Mouse (Mus musculus) embryonic fibroblast, embryonic 13.5 days (primary cell): ENCODE measurements around the gene Tmem108. TPM values are rescaled to one million over a fixed set of nuclear protein-coding genes. Genes with fewer than 3 reads are reported as not detected.

Experiments used
- H3K27ac ChIP-seq: 2 replicates; pipeline ENCODE4 v1.5.1; 2012; ENCODE audit warnings: low read length, control low read depth, inconsistent platforms; ENCODE audit not compliant: insufficient read depth
- H3K4me1 ChIP-seq: 2 replicates; pipeline ENCODE4 v1.6.1; 2011; ENCODE audit warnings: low read length; ENCODE audit not compliant: control insufficient read depth, insufficient read depth
- H3K4me3 ChIP-seq: 2 replicates; pipeline ENCODE4 v1.5.1; 2011; ENCODE audit warnings: mild to moderate bottlenecking, control low read depth, low read length; ENCODE audit not compliant: insufficient read depth
- CTCF ChIP-seq: IDR thresholded peaks from 2 replicates; pipeline ENCODE4 v1.5.1; 2011; ENCODE audit warnings: mild to moderate bottlenecking, control low read depth, low read length, moderate library complexity, borderline replicate concordance; ENCODE audit not compliant: insufficient read depth
- POLR2A ChIP-seq: IDR thresholded peaks from 2 replicates; pipeline ENCODE4 v1.6.1; 2011; ENCODE audit warnings: low read depth, mild to moderate bottlenecking, control low read depth, low read length, moderate library complexity
- polyA plus RNA-seq: library from polyadenylated mRNA; stranded (reverse); fragments of >200 nt; gene quantifications from 2 replicates; pipeline ENCODE4 v1.2.4, GENCODE M21; 2011; ENCODE audit warnings: low read depth; ENCODE audit not compliant: missing spikeins, insufficient read length

The Tmem108 gene
- polyA plus RNA-seq, 1 experiment = 2.6 TPM

GRCm38 (mm10) chr9:103494346-103495020 lies 267.2 kb downstream of the Tmem108 start:
- no peaks in the 10 kb centered on the region for H3K4me1 ChIP-seq
- no peak overlapping the region for H3K27ac ChIP-seq

GRCm38 (mm10) chr9:103491985-103492384 lies 269.7 kb downstream of the Tmem108 start:
- TF ChIP-seq CTCF (no peak), POLR2A (no peak)
- Histone ChIP-seq H3K4me3 (no peak overlapping the region), H3K27ac (no peak overlapping the region), H3K4me1 (no peaks in the 10 kb centered on the region)

More at GRCm38 (mm10) chr9:103494346-103495020, 267.2 kb downstream of the Tmem108 start:
- H3K4me3 ChIP-seq = no peak overlapping the region
- TF ChIP-seq POLR2A (no peak), CTCF (peak; percentile 98)

- Histone ChIP-seq H3K27ac (no peak overlapping the region), H3K4me1 (no peaks in the 10 kb centered on the region), H3K4me3 (no peak overlapping the region)
- TF ChIP-seq POLR2A (no peak), CTCF (peak; percentile 79)
Measured at GRCm38 (mm10) chr9:103490439-103490838, 271.2 kb downstream of the Tmem108 start.

GRCm38 (mm10) chr9:103489883-103490282 lies 271.8 kb downstream of the Tmem108 start:
- no peak overlapping the region for H3K4me3 ChIP-seq
- no peaks in the 10 kb centered on the region for H3K4me1 ChIP-seq
- TF ChIP-seq POLR2A (no peak), CTCF (no peak)
- no peak overlapping the region for H3K27ac ChIP-seq

GRCm38 (mm10) chr9:103489096-103489495 lies 272.5 kb downstream of the Tmem108 start:
- Histone ChIP-seq H3K4me1 (no peaks in the 10 kb centered on the region), H3K27ac (no peak overlapping the region), H3K4me3 (no peak overlapping the region)
- TF ChIP-seq CTCF (no peak), POLR2A (no peak)

- Histone ChIP-seq H3K4me3 (no peak overlapping the region), H3K4me1 (no peaks in the 10 kb centered on the region), H3K27ac (no peak overlapping the region)
- TF ChIP-seq POLR2A (no peak), CTCF (no peak)
Measured at GRCm38 (mm10) chr9:103486262-103486661, 275.4 kb downstream of the Tmem108 start.

GRCm38 (mm10) chr9:103485606-103486005 lies 276.0 kb downstream of the Tmem108 start:
- TF ChIP-seq CTCF (no peak), POLR2A (no peak)
- no peaks in the 10 kb centered on the region; the same call in 1 of the 2 replicates for H3K4me1 ChIP-seq
- no peak overlapping the region for H3K4me3 ChIP-seq
- no peak overlapping the region for H3K27ac ChIP-seq

GRCm38 (mm10) chr9:103480603-103481220 lies 280.9 kb downstream of the Tmem108 start:
- TF ChIP-seq POLR2A = no peak
- no peak for TF ChIP-seq CTCF
- H3K4me1 ChIP-seq = no peaks in the 10 kb centered on the region; the same call in 1 of the 2 replicates
- H3K4me3 ChIP-seq = no peak overlapping the region
- H3K27ac ChIP-seq = no peak overlapping the region

- no peak within 1 kb of the TSS for H3K27ac ChIP-seq
Measured at GRCm38 (mm10) chr9:103480044-103480576, 281.5 kb downstream of the Tmem108 start, which contains the start of gene Bfsp2. Bfsp2 (minus strand) TSS chr9:103480420.

GRCm38 (mm10) chr9:103475414-103475813 lies 286.2 kb downstream of the Tmem108 start:
- no peak overlapping the region for H3K4me3 ChIP-seq

More at GRCm38 (mm10) chr9:103480044-103480576, 281.5 kb downstream of the Tmem108 start, which contains the start of gene Bfsp2:
- TF ChIP-seq POLR2A (no peak), CTCF (no peak)
- Histone ChIP-seq H3K4me1 (no peaks in the 10 kb centered on the region; the same call in 1 of the 2 replicates), H3K4me3 (no peak within 1 kb of the TSS)

More at GRCm38 (mm10) chr9:103475414-103475813, 286.2 kb downstream of the Tmem108 start:
- Histone ChIP-seq H3K27ac (no peak overlapping the region), H3K4me1 (peaks cover 2% of the 10 kb centered on the region; the same call in 1 of the 2 replicates)
- TF ChIP-seq CTCF (no peak), POLR2A (no peak)
